Mouse (Mus musculus): ENCODE data around the gene Cchcr1. TPM values are rescaled to one million over a fixed set of nuclear protein-coding genes. Genes with fewer than 3 reads are reported as not detected.

Gene Cchcr1
- polyA plus RNA-seq, 1 experiment from 2014 or later: 14.1 TPM

DNA sequence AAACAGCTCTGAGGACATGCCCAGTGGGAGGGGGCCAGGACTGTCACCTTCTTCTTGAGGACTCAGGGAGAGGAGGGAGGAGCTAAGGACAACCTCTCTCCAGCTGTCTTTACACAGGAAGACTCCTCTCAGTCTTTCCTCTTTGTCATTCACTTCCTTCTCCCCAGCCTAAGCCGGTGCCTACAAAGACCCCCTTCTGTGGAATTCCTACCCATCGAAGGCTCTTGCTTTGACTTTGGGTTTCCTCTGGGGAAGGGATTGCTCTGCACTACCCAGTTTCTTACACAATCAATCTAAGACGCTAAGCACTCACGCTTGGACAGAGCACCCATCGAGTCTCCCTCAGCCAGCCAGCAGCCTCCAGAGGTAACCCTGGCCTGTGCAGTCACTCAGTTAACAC lies 31.7 kb downstream of the Cchcr1 start:
- ATAC-seq: no peak
- H3K27me3 ChIP-seq (replicated peaks): 0 out of 2 replicates have a peak, but pooled peaks cover 9% of the 10 kb centered on the region
- no peak overlapping the region for H3K27ac ChIP-seq
- WGBS (ENCODE audit: insufficient replicate concordance): 19% methylated on average over 5 of the region's 5 CpGs
- no peak overlapping the region for H3K4me2 ChIP-seq
- H3K4me1 ChIP-seq: no peaks in the 10 kb centered on the region
- H3K9ac ChIP-seq: no peak overlapping the region
- H3K9me3 ChIP-seq (replicated peaks): no peaks in the 10 kb centered on the region
- H3K36me3 ChIP-seq: no peaks in the 10 kb centered on the region
- no peak overlapping the region for H3K4me3 ChIP-seq

DNA sequence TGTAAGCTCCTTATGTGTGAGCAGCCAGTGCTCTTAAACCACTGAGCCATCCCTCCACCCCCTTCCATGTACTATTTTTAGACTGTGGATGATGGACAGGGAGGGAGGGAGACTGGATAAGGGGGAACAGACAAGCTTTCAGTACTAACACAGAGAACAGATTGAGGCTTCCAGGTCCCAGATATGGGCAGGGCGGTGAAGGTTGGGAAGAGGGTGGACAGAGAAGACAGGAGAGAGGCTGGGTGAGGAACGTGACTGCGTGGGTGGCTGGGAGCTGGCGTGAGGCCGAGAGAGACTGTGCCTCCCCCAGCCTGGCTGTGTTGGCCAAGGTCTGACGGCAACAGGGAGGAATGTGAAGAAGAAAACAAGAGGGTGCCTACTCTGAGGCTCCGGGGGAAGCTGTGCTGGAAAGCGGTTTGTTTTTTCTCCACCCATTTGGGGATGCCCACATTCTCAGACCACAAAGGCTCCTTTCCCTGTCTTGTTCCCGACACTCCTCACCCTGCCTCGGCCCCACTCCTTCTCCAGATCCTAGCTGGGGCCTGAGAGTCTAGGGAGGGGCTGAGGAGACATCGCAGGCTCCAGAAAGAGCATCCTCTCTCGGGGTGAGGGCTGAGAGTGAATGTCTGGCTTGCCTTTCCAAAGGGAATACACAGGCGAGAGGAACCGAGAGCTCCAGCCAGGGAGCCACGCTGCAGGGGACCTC lies 32.7 kb downstream of the Cchcr1 start:
- peak overlapping the region; percentile 28; the same call in 1 of the 2 replicates for H3K27ac ChIP-seq
- H3K4me3 ChIP-seq: no peak overlapping the region
- 0 out of 2 replicates have a peak, but pooled peaks cover 9% of the 10 kb centered on the region for H3K27me3 ChIP-seq (replicated peaks)

GRCm38 (mm10) chr17:35550143-35550494 lies 33.2 kb downstream of the Cchcr1 start:
- Histone ChIP-seq H3K27me3 (replicated peaks) (0 out of 2 replicates have a peak, but pooled peaks cover 9% of the 10 kb centered on the region), H3K27ac (no peak overlapping the region), H3K4me3 (no peak overlapping the region), H3K4me2 (no peak overlapping the region), H3K9ac (no peak overlapping the region), H3K4me1 (no peaks in the 10 kb centered on the region), H3K9me3 (replicated peaks) (no peaks in the 10 kb centered on the region; the same call in 1 of the 2 replicates), H3K36me3 (no peaks in the 10 kb centered on the region)
- ATAC-seq: no peak
- WGBS (ENCODE audit: insufficient replicate concordance): 83% methylated on average over 4 of the region's 4 CpGs

More for the DNA sequence above, 32.7 kb downstream of the Cchcr1 start:
- no peaks in the 10 kb centered on the region for H3K36me3 ChIP-seq
- no peaks in the 10 kb centered on the region for H3K4me1 ChIP-seq
- no peak for ATAC-seq
- H3K4me2 ChIP-seq: no peak overlapping the region
- no peak overlapping the region for H3K9ac ChIP-seq
- WGBS (ENCODE audit: insufficient replicate concordance): 47% methylated on average over 15 of the region's 15 CpGs
- H3K9me3 ChIP-seq (replicated peaks): no peaks in the 10 kb centered on the region

DNA sequence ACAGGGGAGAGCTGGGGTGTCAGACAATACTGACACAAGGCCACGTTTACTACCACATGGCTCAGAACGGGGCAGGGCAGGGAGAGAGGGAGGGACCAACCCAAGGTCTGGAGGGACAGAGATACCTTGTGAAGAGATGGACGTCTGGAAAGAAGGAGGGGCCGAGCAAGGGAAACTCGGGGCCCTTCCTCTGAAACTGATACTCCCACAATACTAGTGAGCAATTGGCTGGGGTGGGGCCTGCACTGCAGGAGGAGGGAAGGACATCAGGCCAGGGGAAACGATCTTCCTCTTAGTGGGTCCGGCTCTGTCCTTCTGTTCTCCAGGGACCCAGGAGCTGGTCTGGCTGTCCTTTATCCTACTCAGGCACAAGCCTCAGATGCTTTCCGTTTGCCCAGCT lies 34.0 kb downstream of the Cchcr1 start:
- Histone ChIP-seq H3K9me3 (replicated peaks) (no peaks in the 10 kb centered on the region; the same call in 1 of the 2 replicates), H3K4me3 (no peak overlapping the region), H3K4me1 (no peaks in the 10 kb centered on the region), H3K9ac (no peak overlapping the region), H3K27me3 (replicated peaks) (0 out of 2 replicates have a peak, but pooled peaks cover 9% of the 10 kb centered on the region), H3K4me2 (no peak overlapping the region), H3K27ac (no peak overlapping the region), H3K36me3 (no peaks in the 10 kb centered on the region)
- ATAC-seq: no peak
- whole genome bisulfite sequencing (ENCODE audit: insufficient replicate concordance): 47% methylated on average over 8 of the region's 8 CpGs

DNA sequence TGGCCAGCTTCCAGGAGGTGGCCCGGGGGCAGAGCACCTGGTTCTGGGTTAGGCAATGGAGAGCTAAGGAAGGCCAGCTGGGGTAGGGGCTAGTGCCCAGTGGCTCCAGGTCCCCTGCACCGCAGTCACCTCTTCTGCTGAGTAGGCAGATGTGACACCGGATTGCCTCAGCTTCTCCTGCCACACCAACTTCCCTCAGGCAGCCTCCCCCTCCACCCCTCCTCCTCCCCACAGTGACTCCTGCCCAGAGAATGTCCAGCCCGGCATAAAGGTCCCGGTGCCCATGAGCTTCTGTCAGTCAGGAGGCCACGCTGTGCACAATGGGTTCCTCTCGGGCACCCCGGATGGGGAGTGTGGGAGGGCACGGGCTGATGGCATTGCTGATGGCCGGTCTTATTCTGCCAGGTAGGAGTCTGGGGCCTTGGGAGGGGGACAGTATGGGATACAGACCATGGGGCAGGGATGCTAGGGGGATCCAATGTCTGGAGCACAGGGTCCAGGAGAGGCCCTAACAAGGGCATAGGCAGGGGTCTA lies 35.0 kb downstream of the Cchcr1 start, which contains the start of gene Cdsn:
Cdsn (plus strand) TSS at position 248 of the 534 bp plus-strand sequence.
- H3K36me3 ChIP-seq: no peaks in the 10 kb centered on the region
- H3K9me3 ChIP-seq (replicated peaks): no peaks in the 10 kb centered on the region; the same call in 1 of the 2 replicates
- no peak within 1 kb of the TSS for H3K4me3 ChIP-seq
- WGBS (ENCODE audit: insufficient replicate concordance): 72% methylated on average over 10 of the region's 10 CpGs
- H3K4me1 ChIP-seq: no peaks in the 10 kb centered on the region
- H3K27ac ChIP-seq: no peak within 1 kb of the TSS
- H3K9ac ChIP-seq: no peak within 1 kb of the TSS
- ATAC-seq: no peak
- H3K27me3 ChIP-seq (replicated peaks): 0 out of 2 replicates have a peak, but pooled peaks cover 9% of the 10 kb centered on the region
- H3K4me2 ChIP-seq: no peak within 1 kb of the TSS

DNA sequence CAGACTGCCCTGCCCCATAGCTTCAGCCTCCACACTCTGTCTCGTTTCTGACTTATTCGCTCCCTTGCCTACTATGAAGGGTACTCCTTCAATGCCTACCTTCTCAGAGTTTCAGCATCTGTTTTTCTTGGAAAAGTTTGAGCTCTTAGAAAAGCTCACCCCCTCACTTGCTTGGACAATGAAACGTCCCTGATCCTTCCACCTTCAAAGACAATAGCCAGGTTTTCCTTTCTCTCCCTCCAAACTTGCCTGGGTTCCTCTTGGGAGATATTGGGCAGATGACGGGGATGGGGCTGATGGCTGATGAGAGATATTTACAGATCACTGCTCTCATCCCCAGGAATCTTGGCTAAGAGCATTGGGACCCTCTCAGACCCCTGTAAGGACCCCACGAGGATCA lies 37.4 kb downstream of the Cchcr1 start:
- H3K9ac ChIP-seq: no peak overlapping the region
- no peak overlapping the region for H3K4me3 ChIP-seq
- ATAC-seq: no peak
- 0 out of 2 replicates have a peak, but pooled peaks cover 3% of the 10 kb centered on the region for H3K27me3 ChIP-seq (replicated peaks)
- H3K4me1 ChIP-seq: no peaks in the 10 kb centered on the region
- H3K27ac ChIP-seq: no peak overlapping the region
- no peaks in the 10 kb centered on the region; the same call in 1 of the 2 replicates for H3K9me3 ChIP-seq (replicated peaks)
- 62% methylated on average over 5 of the region's 5 CpGs for WGBS (ENCODE audit: insufficient replicate concordance)
- H3K4me2 ChIP-seq: no peak overlapping the region
- no peaks in the 10 kb centered on the region for H3K36me3 ChIP-seq

DNA sequence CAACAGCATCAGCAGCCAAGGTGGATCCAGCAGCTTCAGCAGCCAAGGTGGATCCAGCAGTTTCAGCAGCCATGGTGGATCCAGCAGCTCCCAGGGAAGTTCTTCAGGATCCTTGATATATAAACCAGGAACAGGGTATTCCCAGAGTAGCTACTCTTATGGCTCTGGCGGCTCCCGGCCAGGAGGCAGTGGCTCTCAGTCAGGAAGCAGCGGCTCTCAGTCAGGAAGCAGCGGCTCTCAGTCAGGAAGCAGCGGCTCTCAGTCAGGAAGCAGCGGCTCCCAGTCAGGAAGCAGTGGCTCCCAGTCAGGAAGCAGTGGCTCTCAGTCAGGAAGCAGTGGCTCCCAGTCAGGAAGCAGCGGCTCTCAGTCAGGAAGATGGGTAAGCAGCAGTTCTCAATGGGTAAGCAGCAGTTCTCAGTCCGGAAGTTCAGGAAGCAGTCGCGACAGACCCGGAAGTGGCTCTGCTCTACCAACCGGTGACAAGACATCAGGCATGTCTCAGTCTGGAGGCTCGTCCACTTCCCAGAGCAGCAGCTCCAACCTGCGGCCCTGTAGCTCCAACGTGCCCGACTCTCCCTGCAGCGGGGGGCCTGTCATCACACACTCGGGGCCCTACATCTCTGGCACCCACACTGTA lies 38.0 kb downstream of the Cchcr1 start:
- no peak overlapping the region for H3K9ac ChIP-seq
- WGBS (ENCODE audit: insufficient replicate concordance): 73% methylated on average over 18 of the region's 18 CpGs
- no peak for ATAC-seq
- H3K4me2 ChIP-seq: no peak overlapping the region
- 0 out of 2 replicates have a peak, but pooled peaks cover 3% of the 10 kb centered on the region for H3K27me3 ChIP-seq (replicated peaks)
- H3K9me3 ChIP-seq (replicated peaks): no peaks in the 10 kb centered on the region; the same call in 1 of the 2 replicates
- no peaks in the 10 kb centered on the region for H3K4me1 ChIP-seq
- no peak overlapping the region for H3K4me3 ChIP-seq
- H3K36me3 ChIP-seq: no peaks in the 10 kb centered on the region
- no peak overlapping the region for H3K27ac ChIP-seq

DNA sequence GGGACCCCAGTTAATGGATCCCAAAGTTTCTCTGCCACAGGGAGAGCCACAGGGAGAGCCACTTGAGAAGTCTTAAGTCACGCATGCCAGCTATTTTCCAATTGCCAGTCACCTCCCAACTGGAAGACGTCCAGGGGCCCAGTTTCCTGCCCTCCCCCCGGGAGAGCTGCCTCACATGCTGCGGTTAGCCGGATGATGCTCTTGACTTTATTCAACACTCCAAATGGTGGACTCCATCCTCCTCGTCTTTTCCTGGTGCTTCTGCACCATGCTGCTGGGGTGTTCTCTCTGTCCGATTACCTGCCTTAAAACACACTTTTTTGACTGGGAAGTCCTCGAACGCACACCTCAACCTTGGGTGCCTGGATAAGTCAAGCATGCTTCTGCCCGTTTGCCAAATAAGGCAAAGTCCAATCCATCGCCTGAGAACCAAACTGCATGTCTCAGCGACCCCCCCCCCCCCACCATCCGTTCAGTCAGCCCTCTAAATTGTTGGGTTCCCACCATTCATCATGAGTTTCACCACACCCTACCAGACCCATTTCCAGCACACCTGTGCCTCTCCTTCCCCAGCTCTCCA lies 39.4 kb downstream of the Cchcr1 start:
- Histone ChIP-seq H3K4me3 (no peak overlapping the region), H3K4me2 (no peak overlapping the region), H3K9me3 (replicated peaks) (no peaks in the 10 kb centered on the region; the same call in 1 of the 2 replicates), H3K27me3 (replicated peaks) (0 out of 2 replicates have a peak, but pooled peaks cover 3% of the 10 kb centered on the region), H3K4me1 (no peaks in the 10 kb centered on the region), H3K36me3 (no peaks in the 10 kb centered on the region), H3K9ac (no peak overlapping the region), H3K27ac (no peak overlapping the region)
- no peak for ATAC-seq
- WGBS (ENCODE audit: insufficient replicate concordance): 77% methylated on average over 13 of the region's 13 CpGs

DNA sequence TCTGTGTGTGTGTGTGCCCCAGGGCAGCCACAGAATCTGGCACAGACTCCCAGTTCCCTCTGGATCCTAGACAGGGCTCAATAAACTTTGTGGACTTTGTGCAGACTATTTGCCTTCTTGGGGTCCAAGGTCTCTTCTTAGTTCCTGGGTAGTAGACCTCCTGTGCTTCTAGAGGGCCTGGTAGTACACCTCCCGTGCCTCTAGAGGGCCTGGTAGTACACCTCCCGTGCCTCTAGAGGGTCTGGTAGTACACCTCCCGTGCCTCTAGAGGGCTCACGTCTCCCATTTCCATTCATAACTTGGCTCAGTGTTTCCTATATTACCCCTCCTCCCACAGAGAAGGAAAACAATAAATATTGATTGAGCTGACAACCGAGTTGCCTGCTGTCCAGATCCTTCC lies 39.9 kb downstream of the Cchcr1 start:
- 35% methylated on average over 5 of the region's 5 CpGs for WGBS (ENCODE audit: insufficient replicate concordance)
- no peak overlapping the region for H3K4me2 ChIP-seq
- no peak overlapping the region for H3K9ac ChIP-seq
- no peaks in the 10 kb centered on the region; the same call in 1 of the 2 replicates for H3K9me3 ChIP-seq (replicated peaks)
- H3K27ac ChIP-seq: no peak overlapping the region
- no peak for ATAC-seq
- no peak overlapping the region for H3K4me3 ChIP-seq
- no peaks in the 10 kb centered on the region for H3K4me1 ChIP-seq
- H3K27me3 ChIP-seq (replicated peaks): no peaks in the 10 kb centered on the region
- no peaks in the 10 kb centered on the region for H3K36me3 ChIP-seq

DNA sequence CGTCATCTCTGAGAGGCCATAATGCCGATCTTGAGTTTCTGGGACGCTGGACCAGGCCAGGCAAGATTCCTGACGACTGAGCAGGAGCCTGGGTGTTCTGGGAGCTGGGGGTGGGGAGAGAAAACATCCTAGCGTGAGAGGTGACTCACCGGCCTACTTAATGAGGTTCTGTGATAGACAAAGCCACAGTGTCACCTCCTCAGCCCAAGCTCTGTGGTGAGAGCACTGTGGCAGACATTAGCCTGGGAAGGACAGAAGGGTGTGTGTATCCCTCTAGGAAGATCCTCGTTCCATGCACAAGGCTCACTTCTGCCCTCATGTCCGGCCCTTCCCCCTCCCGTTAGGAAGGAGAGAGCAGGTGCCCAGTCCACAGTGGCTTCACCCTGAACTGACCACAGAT lies 40.5 kb downstream of the Cchcr1 start:
- Histone ChIP-seq H3K27me3 (replicated peaks) (no peaks in the 10 kb centered on the region), H3K27ac (no peak overlapping the region), H3K9ac (no peak overlapping the region), H3K4me3 (no peak overlapping the region), H3K9me3 (replicated peaks) (no peaks in the 10 kb centered on the region; the same call in 1 of the 2 replicates), H3K4me1 (no peaks in the 10 kb centered on the region), H3K4me2 (no peak overlapping the region), H3K36me3 (no peaks in the 10 kb centered on the region)
- WGBS (ENCODE audit: insufficient replicate concordance): 62% methylated on average over 9 of the region's 9 CpGs
- ATAC-seq: no peak

DNA sequence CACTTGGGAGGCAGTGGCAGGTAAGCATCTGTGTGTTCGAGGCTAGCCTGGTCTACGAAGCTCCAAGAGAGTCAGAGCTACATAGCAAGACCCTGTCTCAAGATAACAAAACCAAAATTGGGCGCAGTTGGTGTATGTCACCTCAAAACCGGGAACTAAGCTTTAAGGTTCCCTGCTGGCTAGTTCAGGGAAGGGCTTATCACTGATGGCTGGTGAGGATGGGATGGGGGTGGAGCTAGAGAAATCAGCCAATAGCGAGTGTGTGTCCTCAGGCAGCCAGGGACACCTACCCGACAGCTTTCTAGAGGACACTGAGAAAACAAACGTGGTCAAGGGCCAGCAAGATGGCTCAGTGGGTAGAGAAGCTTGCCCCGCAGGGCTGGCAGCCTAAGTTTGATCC lies 41.3 kb downstream of the Cchcr1 start:
- no peaks in the 10 kb centered on the region; the same call in 1 of the 2 replicates for H3K9me3 ChIP-seq (replicated peaks)
- no peaks in the 10 kb centered on the region for H3K27me3 ChIP-seq (replicated peaks)
- no peaks in the 10 kb centered on the region for H3K36me3 ChIP-seq
- H3K4me1 ChIP-seq: no peaks in the 10 kb centered on the region
- H3K27ac ChIP-seq: no peak overlapping the region
- 39% methylated on average over 8 of the region's 8 CpGs for WGBS (ENCODE audit: insufficient replicate concordance)
- H3K4me2 ChIP-seq: no peak overlapping the region
- no peak for ATAC-seq
- no peak overlapping the region for H3K9ac ChIP-seq
- no peak overlapping the region for H3K4me3 ChIP-seq

DNA sequence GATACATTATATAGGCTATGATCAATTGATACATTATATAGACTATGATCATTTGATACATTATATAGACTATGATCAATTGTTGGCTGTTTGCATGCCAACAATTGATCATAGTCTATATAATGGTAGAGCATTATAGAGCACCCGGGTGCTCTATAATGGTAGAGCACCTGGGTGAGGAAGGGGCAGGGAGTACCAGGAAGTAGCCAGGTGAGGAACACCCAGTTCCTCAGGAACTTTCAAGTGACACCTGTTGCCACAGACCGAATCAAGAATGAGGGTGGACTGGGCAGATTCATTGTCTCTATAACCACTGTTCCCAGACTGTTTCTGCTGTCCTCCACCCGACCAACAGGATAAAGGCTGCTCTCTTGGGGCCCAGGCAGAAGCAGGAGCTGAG lies 50.2 kb downstream of the Cchcr1 start, which contains the start of gene 2300002M23Rik:
2300002M23Rik (plus strand) TSS at position 301 of the 400 bp plus-strand sequence.
- no peaks in the 10 kb centered on the region for H3K4me1 ChIP-seq
- H3K4me3 ChIP-seq: no peak within 1 kb of the TSS
- no peak within 1 kb of the TSS for H3K4me2 ChIP-seq
- 32% methylated on average over 3 of the region's 3 CpGs for WGBS (ENCODE audit: insufficient replicate concordance)
- no peak within 1 kb of the TSS for H3K9ac ChIP-seq
- H3K27me3 ChIP-seq (replicated peaks): peaks cover 47% of the 10 kb centered on the region
- no peak within 1 kb of the TSS for H3K27ac ChIP-seq
- H3K9me3 ChIP-seq (replicated peaks): 0 out of 2 replicates have a peak, but pooled peaks cover 3% of the 10 kb centered on the region
- ATAC-seq: no peak
- H3K36me3 ChIP-seq: no peaks in the 10 kb centered on the region

All from liver, embryonic 12.5 days (tissue).